Mouse (Mus musculus) lung, embryonic 15.5 days (tissue): ENCODE measurements around the gene Colgalt1. TPM values are rescaled to one million over a fixed set of nuclear protein-coding genes. Genes with fewer than 3 reads are reported as not detected.

Experiments
- ATAC-seq: fragments of 200-750 bp; cut with Nextera tagmentation; 2 replicates; pipeline ENCODE4 v1.8.0; 2017; ENCODE audit warnings: moderate number of reproducible peaks, borderline replicate concordance; ENCODE audit not compliant: low FRiP score, low TSS enrichment; ENCODE audit errors: extremely low read depth
- H3K27ac ChIP-seq: fragments of 300-500 bp; sonication (generic); 2 replicates; pipeline ENCODE4 v1.5.1; 2015; ENCODE audit warnings: moderate library complexity, mild to moderate bottlenecking, inconsistent platforms
- H3K27me3 ChIP-seq: fragments of 300-500 bp; sonication (generic); 2 replicates; pipeline ENCODE4 v1.6.1; 2015; ENCODE audit warnings: inconsistent platforms
- H3K36me3 ChIP-seq: fragments of 300-500 bp; sonication (generic); 2 replicates; pipeline ENCODE4 v1.6.1; 2015; ENCODE audit warnings: inconsistent platforms
- H3K4me1 ChIP-seq: fragments of 300-500 bp; sonication (generic); 2 replicates; pipeline ENCODE4 v1.6.1; 2015; ENCODE audit warnings: inconsistent platforms
- H3K4me2 ChIP-seq: fragments of 300-500 bp; sonication (generic); 2 replicates; pipeline ENCODE4 v1.6.1; 2015; ENCODE audit warnings: inconsistent platforms, mild to moderate bottlenecking, moderate library complexity
- H3K4me3 ChIP-seq: fragments of 300-500 bp; sonication (generic); 2 replicates; pipeline ENCODE4 v1.5.1; 2015; ENCODE audit warnings: mild to moderate bottlenecking, inconsistent platforms
- H3K9ac ChIP-seq: fragments of 300-500 bp; sonication (generic); 2 replicates; pipeline ENCODE4 v1.6.1; 2015; ENCODE audit warnings: inconsistent platforms
- H3K9me3 ChIP-seq: fragments of 300-500 bp; sonication (generic); 2 replicates; pipeline ENCODE4 v1.6.1; 2016; ENCODE audit warnings: inconsistent platforms
- WGBS: fragments of 180-500 bp; shearing (Covaris S2); methylation state at CpG from one replicate; pipeline ENCODE4 v1.1.7; 2015; 5-methylcytosine and 5-hydroxymethylcytosine counted together
- polyA plus RNA-seq: library from polyadenylated mRNA; unstranded; fragments of >200 nt; fragmentation: Nextera tagmentation; extraction: Ambion mirVana; gene quantifications from 2 replicates; pipeline ENCODE4 v1.2.1, GENCODE M21; 2015

The Colgalt1 gene
- polyA plus RNA-seq, 1 experiment from 2014 or later, result 79.3 TPM

DNA sequence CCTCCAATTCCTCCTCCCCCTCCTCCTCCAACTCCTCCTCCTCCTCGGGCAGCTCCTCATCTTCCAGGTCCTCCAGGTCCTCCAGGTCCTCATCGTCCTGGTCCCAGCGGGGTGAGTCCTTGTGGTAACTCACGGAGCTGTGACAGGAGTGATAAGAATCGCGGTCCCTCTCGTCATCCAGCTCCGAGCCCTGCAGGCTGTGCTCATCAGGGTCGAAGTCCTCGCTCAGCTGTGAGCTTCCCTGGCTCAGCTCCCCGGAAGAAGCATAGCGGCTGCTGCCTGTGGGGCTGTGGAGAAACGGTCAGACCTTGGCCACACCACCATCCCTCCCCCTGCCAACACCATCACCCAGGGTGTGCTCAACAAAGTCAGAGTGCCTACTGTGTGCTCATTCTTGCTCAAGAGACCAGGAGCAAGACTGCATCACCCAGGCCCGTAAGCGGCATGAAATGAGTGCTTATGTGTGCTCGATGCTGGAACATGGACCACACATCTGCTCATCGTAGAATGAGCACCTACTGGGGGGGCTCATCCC lies 47.8 kb downstream of the Colgalt1 start:
- H3K4me3 ChIP-seq, result no peak overlapping the region
- ATAC-seq, result no peak
- H3K4me1 ChIP-seq, result peaks cover 8% of the 10 kb centered on the region; the same call in 1 of the 2 replicates
- H3K36me3 ChIP-seq, result no peaks in the 10 kb centered on the region
- 24% methylated on average over 17 of the region's 17 CpGs for WGBS
- H3K9ac ChIP-seq, result no peak overlapping the region
- no peak overlapping the region for H3K4me2 ChIP-seq
- peaks cover 78% of the 10 kb centered on the region for H3K27me3 ChIP-seq
- no peak overlapping the region for H3K27ac ChIP-seq
- H3K9me3 ChIP-seq, result no peaks in the 10 kb centered on the region

DNA sequence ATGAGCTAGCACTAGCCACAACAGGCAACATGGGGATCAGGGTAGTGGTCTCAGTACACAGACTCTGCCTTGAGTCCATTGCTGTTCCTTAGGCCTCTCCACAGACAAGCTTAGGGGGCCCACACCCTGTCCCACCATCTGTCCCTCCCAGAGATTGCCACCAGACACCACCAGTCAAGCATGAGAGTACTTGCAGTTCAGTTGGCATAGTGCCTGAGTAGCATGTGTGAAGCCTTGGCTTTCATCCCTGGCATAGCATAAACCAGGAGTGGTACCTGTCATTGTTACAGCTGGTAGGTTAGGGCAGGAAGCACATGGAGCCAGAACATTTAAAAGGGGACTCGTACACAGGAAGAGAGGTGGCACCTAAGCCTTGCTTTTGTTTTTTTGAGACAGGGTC lies 49.0 kb downstream of the Colgalt1 start:
- no peak overlapping the region for H3K27ac ChIP-seq
- no peaks in the 10 kb centered on the region for H3K9me3 ChIP-seq
- no peak overlapping the region for H3K4me2 ChIP-seq
- H3K4me3 ChIP-seq, result no peak overlapping the region
- no peaks in the 10 kb centered on the region for H3K36me3 ChIP-seq
- no peak for ATAC-seq
- H3K27me3 ChIP-seq, result peaks cover 66% of the 10 kb centered on the region
- H3K9ac ChIP-seq, result no peak overlapping the region
- peaks cover 4% of the 10 kb centered on the region; the same call in 1 of the 2 replicates for H3K4me1 ChIP-seq
- WGBS, result 48% methylated on average over 1 of the region's 1 CpGs

DNA sequence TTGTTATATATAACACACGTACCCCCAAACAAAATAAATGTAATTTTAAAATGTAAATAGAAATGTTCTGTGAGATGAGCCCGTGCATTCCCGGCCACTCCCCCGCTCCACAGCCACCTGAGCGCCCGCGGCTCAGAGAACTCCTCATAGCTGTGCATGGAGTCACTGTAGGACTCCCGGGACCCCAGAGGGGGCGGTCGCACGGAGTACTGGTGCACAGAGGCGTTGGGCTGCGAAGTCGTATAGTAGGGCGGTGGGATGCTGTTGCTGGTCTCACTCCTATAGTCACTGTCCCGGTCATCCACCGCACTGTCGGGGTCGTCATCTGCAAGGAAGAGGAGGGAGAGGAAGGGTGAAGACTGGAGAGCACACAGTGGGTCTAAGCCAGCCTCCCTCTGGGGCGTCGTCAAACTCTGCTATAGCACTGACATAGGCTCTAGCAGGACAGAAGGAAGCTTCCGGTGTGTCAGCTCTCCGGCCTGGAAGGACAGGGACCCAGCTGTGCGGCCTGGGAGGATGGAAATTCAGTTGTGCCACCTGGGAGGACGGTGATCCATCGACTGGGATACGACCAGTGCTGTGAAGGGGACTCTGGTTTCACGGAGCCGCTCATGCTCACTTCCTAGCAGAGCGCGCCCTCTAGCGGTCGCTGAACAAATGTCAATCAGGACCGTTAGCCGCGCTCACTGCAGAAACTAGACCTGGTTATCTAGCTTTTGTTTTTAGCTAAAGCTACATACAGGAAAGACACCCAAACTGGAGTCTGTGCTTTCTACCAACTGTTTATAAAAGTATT lies 49.7 kb downstream of the Colgalt1 start:
- no peaks in the 10 kb centered on the region for H3K9me3 ChIP-seq
- no peak overlapping the region for H3K27ac ChIP-seq
- peaks cover 59% of the 10 kb centered on the region for H3K27me3 ChIP-seq
- no peak overlapping the region for H3K4me3 ChIP-seq
- WGBS, result 9% methylated on average over 35 of the region's 36 CpGs
- peaks cover 7% of the 10 kb centered on the region for H3K4me1 ChIP-seq
- ATAC-seq, result peak; percentile 48; the same call in 1 of the 2 replicates
- H3K36me3 ChIP-seq, result no peaks in the 10 kb centered on the region
- no peak overlapping the region for H3K4me2 ChIP-seq
- H3K9ac ChIP-seq, result no peak overlapping the region

DNA sequence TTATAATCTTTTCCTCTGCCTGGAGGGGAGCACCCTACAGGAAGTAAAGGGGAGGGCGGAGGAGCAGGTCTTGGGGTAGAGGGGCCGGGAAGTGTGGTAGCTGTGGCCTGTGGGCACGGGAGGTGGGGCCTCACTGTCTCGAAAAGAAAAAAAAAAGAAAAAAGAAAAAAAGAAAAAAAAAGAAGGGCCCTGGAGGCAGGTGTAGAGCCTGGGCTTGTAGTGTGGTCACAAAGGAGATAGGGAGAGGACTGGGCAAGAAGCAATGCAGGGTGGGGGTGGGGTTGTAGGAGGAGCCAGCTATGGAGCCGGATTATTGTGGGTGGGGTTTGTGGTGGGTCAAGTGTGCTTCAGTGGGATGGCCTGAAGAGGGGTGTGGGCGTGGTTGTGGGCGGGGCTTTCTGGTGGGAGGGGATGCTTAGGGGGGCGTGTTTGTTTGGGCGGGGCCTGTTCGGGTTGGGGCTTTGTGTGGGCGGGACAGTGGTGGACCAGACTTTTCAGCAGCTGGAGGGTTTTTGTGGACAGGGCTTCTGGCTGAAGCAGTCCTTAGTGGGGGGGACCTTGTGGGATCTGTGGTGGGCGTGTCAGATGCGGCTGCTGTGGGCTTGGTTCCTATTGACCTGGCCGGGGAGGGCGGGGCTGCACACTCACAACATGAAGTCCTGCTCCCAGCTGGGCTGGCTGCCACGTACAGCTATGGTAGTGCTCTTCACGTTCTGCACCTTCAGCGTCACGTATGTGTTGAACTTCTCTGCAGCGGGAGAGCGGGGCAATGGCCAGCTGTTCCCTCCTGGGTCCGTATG lies 54.7 kb downstream of the Colgalt1 start:
- 3% methylated on average over 21 of the region's 22 CpGs for WGBS
- Histone ChIP-seq H3K9ac (no peak overlapping the region), H3K36me3 (no peaks in the 10 kb centered on the region), H3K4me2 (peak overlapping the region; percentile 52), H3K27ac (no peak overlapping the region), H3K4me3 (peak overlapping the region; percentile 19; the same call in 1 of the 2 replicates), H3K9me3 (no peaks in the 10 kb centered on the region), H3K4me1 (peaks cover 29% of the 10 kb centered on the region), H3K27me3 (peaks cover 53% of the 10 kb centered on the region)
- peak; percentile 37; the same call in 1 of the 2 replicates for ATAC-seq

DNA sequence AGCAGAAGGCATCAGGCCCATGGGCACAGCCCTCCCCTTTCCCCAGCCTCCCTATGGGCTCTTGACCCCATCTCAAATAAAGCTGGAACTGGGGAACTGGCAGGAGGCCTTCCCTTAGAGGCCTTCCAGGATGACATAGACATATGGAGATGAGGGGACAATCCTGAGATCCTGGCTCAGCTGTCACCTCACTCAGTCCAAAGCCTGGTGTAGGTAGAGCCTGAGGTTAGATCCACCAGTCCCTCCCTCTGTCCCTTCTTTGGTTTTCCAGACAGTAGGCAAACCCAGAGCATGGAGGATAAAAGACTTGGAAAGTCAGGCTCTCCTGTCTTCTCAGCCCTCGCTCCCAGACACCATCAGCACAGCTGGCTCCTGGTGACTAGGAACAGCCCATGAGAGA lies 56.1 kb downstream of the Colgalt1 start:
- 35% methylated on average over 1 of the region's 1 CpGs for WGBS
- Histone ChIP-seq H3K4me3 (no peak overlapping the region), H3K4me2 (no peak overlapping the region), H3K27me3 (peaks cover 57% of the 10 kb centered on the region), H3K27ac (no peak overlapping the region), H3K36me3 (no peaks in the 10 kb centered on the region), H3K9me3 (no peaks in the 10 kb centered on the region), H3K9ac (no peak overlapping the region), H3K4me1 (peaks cover 41% of the 10 kb centered on the region)
- ATAC-seq, result no peak

DNA sequence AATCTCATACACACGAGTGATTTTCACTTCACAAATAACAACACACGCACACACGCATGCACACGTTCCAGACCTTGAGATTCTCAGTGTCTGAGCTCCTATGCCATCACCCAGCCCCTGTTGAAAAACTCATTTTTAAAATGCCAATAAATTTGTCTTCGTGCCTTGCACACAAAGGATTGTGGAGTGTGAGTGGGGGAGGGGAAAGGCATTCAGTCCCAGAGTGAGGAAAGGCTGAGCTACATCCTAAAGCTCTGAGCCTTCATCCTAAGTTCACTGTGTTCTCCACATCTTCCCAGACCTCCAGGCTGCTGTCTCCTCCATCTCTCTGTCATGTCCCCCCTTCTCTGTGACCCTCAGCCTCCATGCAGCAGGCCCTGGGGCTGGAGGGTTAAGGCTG lies 56.5 kb downstream of the Colgalt1 start:
- ATAC-seq, result no peak
- H3K9ac ChIP-seq, result no peak overlapping the region
- H3K36me3 ChIP-seq, result no peaks in the 10 kb centered on the region
- H3K27me3 ChIP-seq, result peaks cover 55% of the 10 kb centered on the region
- H3K9me3 ChIP-seq, result no peaks in the 10 kb centered on the region
- H3K27ac ChIP-seq, result no peak overlapping the region
- H3K4me3 ChIP-seq, result no peak overlapping the region
- H3K4me1 ChIP-seq, result peaks cover 43% of the 10 kb centered on the region
- WGBS, result 52% methylated on average over 5 of the region's 5 CpGs
- no peak overlapping the region for H3K4me2 ChIP-seq

DNA sequence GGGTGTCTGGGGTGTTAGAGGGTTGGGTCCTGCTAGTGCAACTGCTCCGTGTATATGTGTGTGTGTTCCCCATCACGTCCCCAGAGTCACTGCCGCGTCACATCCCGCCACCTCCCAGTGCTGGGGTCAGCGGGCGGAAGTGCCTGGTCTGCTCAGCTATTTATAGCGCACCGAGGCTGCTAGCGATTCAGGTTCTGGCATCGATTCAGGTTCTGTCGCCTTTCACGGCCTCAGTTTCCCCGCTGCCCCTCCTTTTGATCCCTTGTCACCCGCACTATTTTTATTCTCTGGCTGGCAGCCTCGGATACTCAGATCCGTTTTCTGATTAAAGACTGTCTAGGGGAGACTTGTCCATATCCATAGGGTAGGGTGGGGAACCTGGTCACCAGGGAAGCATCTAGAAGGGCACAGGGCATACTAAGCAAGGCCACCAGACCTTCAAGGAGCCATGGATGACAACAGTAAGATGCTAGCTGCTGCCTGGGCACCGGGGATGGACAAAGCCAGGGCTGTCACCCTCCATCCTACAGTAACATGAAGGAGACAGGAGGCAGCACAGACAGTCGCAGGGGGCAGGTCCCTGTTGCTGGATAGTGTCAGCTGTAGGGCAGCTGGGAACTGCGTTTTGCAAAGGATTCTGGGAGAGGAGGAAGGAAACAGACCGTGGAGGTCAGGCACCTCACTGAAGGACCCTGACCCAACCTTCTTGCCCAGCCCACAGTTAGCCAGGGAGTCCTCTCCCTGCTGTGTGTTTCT lies 57.6 kb downstream of the Colgalt1 start:
- Histone ChIP-seq H3K4me2 (peak overlapping the region; percentile 35), H3K36me3 (no peaks in the 10 kb centered on the region), H3K27ac (no peak overlapping the region), H3K4me1 (peaks cover 43% of the 10 kb centered on the region), H3K27me3 (peaks cover 47% of the 10 kb centered on the region), H3K9me3 (no peaks in the 10 kb centered on the region), H3K9ac (no peak overlapping the region), H3K4me3 (no peak overlapping the region; the same call in 1 of the 2 replicates)
- no peak for ATAC-seq
- WGBS, result under 1% methylated on average over 21 of the region's 21 CpGs

DNA sequence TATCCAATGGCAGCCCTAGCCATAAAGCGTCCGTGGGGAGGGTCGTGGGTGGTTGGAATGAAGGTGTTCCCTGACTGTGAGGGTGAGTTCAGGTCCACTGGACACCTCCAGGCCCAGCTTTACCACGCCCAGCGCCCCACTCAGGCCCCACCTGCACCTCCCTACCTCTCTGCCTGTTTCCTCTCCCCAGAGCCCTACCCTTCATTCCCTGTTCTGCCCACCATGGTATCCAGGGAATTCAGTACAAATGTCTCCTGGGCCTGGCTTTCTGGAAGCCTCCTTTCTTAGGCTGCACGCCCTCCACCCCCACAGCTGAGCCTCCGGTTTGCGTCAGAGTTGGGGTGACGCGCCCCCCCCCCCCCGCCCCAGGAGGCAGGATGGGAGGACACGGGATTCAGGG lies 59.4 kb downstream of the Colgalt1 start:
- peak overlapping the region; percentile 47 for H3K4me3 ChIP-seq
- no peaks in the 10 kb centered on the region for H3K9me3 ChIP-seq
- H3K4me1 ChIP-seq, result peaks cover 40% of the 10 kb centered on the region
- H3K27ac ChIP-seq, result no peak overlapping the region
- no peaks in the 10 kb centered on the region for H3K36me3 ChIP-seq
- no peak for ATAC-seq
- H3K4me2 ChIP-seq, result peak overlapping the region; percentile 97
- H3K9ac ChIP-seq, result no peak overlapping the region
- 17% methylated on average over 11 of the region's 12 CpGs for WGBS
- peaks cover 46% of the 10 kb centered on the region for H3K27me3 ChIP-seq

DNA sequence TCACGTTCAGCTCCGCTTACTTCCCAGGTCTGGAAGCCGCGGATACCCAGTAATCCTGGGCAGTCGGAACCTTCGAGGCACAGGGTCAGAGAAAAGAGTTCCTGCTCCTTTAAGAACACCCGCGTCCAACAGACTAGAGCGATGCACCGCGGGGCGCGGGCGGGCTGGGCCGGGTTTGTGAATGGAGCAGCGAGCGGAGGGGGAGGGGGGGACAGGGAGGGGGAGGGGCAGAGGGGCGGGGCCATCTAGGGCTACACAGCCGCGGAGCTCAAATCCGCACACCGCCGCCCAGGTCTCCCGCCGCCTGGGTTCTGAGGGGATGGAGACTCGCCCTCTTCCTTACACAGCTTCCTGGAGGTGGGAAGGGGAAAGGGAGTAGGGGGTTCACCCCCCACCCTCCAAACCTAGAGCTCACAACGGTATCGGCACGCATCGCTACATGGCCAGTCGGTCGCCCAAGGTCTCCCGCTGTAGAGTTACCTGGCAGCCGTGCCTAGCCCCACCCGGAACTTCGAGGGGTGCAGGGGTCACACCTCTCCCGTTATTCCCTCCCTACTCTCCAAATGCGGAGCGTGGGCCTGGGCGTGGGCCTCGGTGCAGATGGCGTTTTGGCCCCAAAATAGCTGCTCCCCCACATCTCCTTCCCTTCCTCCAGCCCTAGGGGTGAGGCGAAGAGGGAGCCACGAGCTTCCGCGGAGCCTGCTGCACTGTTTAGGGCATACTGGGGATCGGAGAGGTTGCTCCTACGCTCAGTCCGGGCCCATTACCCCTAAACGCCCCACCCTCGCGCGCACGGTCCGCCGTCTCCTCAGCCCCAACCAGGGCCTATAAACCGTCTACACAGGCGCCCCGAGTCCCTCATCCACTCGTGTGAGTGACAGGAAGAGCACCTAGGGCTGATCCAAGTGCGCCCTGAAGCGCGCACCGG lies 60.1 kb downstream of the Colgalt1 start:
- Histone ChIP-seq H3K36me3 (no peaks in the 10 kb centered on the region), H3K27ac (no peak overlapping the region), H3K27me3 (peaks cover 46% of the 10 kb centered on the region), H3K9ac (no peak overlapping the region), H3K4me3 (peak overlapping the region; percentile 47), H3K9me3 (no peaks in the 10 kb centered on the region), H3K4me1 (peaks cover 37% of the 10 kb centered on the region), H3K4me2 (peak overlapping the region; percentile 97)
- ATAC-seq, result peak; percentile 24; the same call in 1 of the 2 replicates
- WGBS, result 1% methylated on average over 50 of the region's 64 CpGs

DNA sequence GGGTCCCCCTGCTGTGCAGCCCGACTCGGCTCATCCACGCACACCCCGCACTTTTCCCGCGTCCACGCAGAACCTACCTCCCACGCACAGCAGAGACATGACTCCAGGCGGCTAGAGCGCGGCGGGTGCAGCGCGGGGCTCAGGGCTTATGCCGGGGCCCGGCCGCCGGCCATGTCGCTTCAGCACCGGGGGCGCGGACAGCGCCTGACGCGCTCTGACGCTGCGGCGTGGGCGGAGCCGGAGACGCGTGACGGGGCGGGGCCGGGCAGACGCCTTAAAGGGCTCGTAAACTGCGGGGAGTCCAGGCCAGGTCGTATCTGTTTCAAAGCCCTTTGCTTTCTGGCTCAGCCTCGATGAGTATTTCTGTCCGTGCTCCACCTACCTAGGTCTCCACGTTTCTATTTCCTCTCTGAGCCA lies 60.8 kb downstream of the Colgalt1 start, which contains the start of gene Unc13a:
Gene Unc13a, minus strand, starts transcription at position 209 of the 417 bp plus-strand sequence.
- H3K4me3 ChIP-seq, result peak within 1 kb of the TSS; percentile 47
- peak within 1 kb of the TSS; percentile 97 for H3K4me2 ChIP-seq
- H3K36me3 ChIP-seq, result no peaks in the 10 kb centered on the region
- H3K9me3 ChIP-seq, result no peaks in the 10 kb centered on the region
- 0 out of 2 replicates have a peak within 1 kb of the TSS, but pooled peaks have one; percentile 27 for H3K9ac ChIP-seq
- peak; percentile 67; the same call in 1 of the 2 replicates for ATAC-seq
- no peak within 1 kb of the TSS for H3K27ac ChIP-seq
- peaks cover 40% of the 10 kb centered on the region for H3K27me3 ChIP-seq
- under 1% methylated on average over 42 of the region's 42 CpGs for WGBS
- H3K4me1 ChIP-seq, result peaks cover 36% of the 10 kb centered on the region
